Mouse (Mus musculus): Measurements from ENCODE around the gene Cep112.

GRCm38 (mm10) chr11:108898063-108898462, 473.1 kb downstream of the Cep112 start:
- TF ChIP-seq GATA1 (IDR thresholded peaks at IDR 0.05; ENCODE audit: low read length), result no peak
- TF ChIP-seq TAL1 (IDR thresholded peaks at IDR 0.05; ENCODE audit: low read length), result no peak

Data from erythroblast, embryonic 14.5 days (primary cell).